Mouse (Mus musculus): ENCODE data around the gene Cenpn. TPM values are rescaled to one million over a fixed set of nuclear protein-coding genes. Genes with fewer than 3 reads are reported as not detected.

Gene Cenpn
- total RNA-seq, 4 experiments from 2014 or later = 1.1 to 1.9 (median 1.6) TPM

Other genes with a start within 250 kb of the Cenpn start
- 10 to 100 TPM in 1 of 4 experiments, 1 to 10 TPM in 3; 9.2 to 10.3 (median 9.5) TPM for gene Cdyl2, start 188.7 kb upstream of the Cenpn start, total RNA-seq (2022)
- gene Cmc2, start 275 bp upstream of the Cenpn start, total RNA-seq (2022) = 10 to 100 TPM; 11.8 to 13.6 (median 13.1) TPM
- gene Atmin, start 21.7 kb downstream of the Cenpn start, total RNA-seq (2022) = 10 to 100 TPM; 44.4 to 47.7 (median 45.2) TPM
- 10 to 100 TPM in 1 of 4 experiments, 1 to 10 TPM in 3; 7.3 to 10.6 (median 8.6) TPM for gene 1700030J22Rik, start 57.2 kb downstream of the Cenpn start, total RNA-seq (2022)
- 10 to 100 TPM; 46.0 to 53.2 (median 48.7) TPM for gene Gcsh, start 71.8 kb downstream of the Cenpn start, total RNA-seq (2022)
- under 1 TPM in 3 of 4 experiments, not detected in 1; 0.06 to 0.27 (median 0.11) TPM for gene Pkd1l2, start 160.7 kb downstream of the Cenpn start, total RNA-seq (2022)
- gene Bco1, start 174.1 kb downstream of the Cenpn start, total RNA-seq (2022) = under 1 TPM in 3 of 4 experiments, not detected in 1; 0.14 to 0.47 (median 0.20) TPM
- gene Gan, start 236.4 kb downstream of the Cenpn start, total RNA-seq (2022) = 10 to 100 TPM; 18.1 to 20.3 (median 19.0) TPM

Data from layer of hippocampus, adult 8-10 months (tissue).